Mouse (Mus musculus) frontal cortex, postnatal 10 days (tissue): ENCODE measurements around the gene Col1a2.

Experiments
- DNase-seq, 2 experiments: peaks; one replicate each; pipeline ENCODE4 v3.0.0; 2022; ENCODE audit warnings: low spot score in 2 of 2, mixed read lengths in 1 of 2

Col1a2 gene

DNA sequence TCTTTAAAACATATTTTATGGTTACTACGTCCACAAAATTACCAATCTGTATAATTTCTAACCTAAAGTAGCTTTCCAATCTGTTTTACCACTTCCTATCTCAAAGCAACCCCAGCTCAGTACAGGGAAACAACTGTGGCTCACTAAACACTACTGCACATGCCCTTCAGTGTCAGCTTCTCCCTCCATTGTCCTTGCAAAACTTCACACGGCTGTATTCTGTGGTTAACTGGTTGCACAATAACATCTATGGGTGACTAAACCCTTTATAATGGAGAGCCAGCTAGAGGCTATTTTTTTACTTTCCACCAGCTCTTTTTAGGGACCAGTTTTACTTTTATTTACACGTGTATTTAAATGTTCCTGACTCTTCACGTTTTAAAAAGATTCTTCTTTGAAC is 83.3 kb downstream of the Col1a2 start:
- no peak for DNase-seq

DNA sequence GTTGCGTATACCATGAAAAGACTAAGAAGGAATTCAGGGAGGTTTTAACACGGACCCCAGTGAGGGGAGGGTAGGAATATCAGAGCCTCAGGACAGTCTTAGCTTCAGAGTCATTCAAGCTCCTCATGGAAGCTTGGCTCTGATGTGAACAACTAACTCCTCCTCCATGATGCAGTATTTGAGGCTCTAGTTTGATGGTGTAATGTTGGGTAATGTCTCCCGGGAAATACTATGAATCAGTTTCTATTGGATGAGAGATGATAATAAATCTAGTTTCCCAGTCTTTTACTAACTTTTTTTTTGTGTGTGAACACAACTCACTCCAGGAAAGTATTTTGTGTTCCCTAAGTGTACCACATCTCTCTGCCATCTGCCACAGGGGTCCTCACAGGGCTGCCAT is 84.1 kb downstream of the Col1a2 start:
- no peak for DNase-seq

DNA sequence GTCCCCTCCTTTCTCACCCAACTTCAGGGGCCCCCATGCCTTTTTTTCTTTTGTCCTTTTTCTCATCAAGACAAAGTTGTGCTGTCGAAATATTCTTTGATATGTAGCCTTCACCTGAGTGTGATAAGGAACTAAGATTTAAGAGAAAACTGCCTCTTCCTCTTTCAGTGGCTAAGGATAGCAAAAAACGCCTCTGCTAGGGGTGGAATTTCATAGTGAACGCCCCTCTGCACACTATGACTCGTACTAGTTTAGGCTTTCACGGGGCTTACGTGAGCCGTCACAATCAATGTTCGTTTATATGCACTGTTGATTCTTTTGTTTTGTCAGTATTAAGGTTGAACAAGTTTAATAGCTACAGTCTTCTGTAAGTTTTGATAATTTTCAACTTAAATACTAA is 85.5 kb downstream of the Col1a2 start:
- DNase-seq: no peak
